Mouse (Mus musculus) thymus, adult 18-20 months (tissue): ENCODE results near the gene Gprc5a.

Experiments
- DNase-seq, 2 experiments: peaks; one replicate each; pipeline ENCODE4 v3.0.0; 2022; ENCODE audit warnings: mixed read lengths in 2 of 2

Gene Gprc5a

GRCm38 (mm10) chr6:135065236-135065957 is at the start of gene Gprc5a:
Gene Gprc5a (plus strand): TSS chr6:135065651.
- DNase-seq = peak in 1 of 2 experiments; percentile 21

- DNase-seq = no peak
Observed at GRCm38 (mm10) chr6:135017211-135017610, 48.2 kb upstream of the Gprc5a start.

- DNase-seq = no peak
Observed at GRCm38 (mm10) chr6:135019564-135019963, 45.9 kb upstream of the Gprc5a start.

- no peak for DNase-seq
Observed at GRCm38 (mm10) chr6:135021633-135022032, 43.8 kb upstream of the Gprc5a start.

- no peak for DNase-seq
Observed at GRCm38 (mm10) chr6:135023379-135023778, 42.1 kb upstream of the Gprc5a start.

GRCm38 (mm10) chr6:135024781-135025420 is 40.5 kb upstream of the Gprc5a start:
- DNase-seq = no peak

- no peak for DNase-seq
Observed at GRCm38 (mm10) chr6:135026232-135026631, 39.2 kb upstream of the Gprc5a start.

- no peak for DNase-seq
Observed at GRCm38 (mm10) chr6:135026755-135027154, 38.7 kb upstream of the Gprc5a start.

GRCm38 (mm10) chr6:135029246-135029645 is 36.2 kb upstream of the Gprc5a start:
- no peak for DNase-seq

GRCm38 (mm10) chr6:135038674-135039073 is 26.8 kb upstream of the Gprc5a start:
- DNase-seq = no peak

- no peak for DNase-seq
Observed at GRCm38 (mm10) chr6:135040275-135040871, 25.1 kb upstream of the Gprc5a start.

GRCm38 (mm10) chr6:135041930-135042329 is 23.5 kb upstream of the Gprc5a start:
- no peak for DNase-seq

- no peak for DNase-seq
Observed at GRCm38 (mm10) chr6:135047276-135047675, 18.2 kb upstream of the Gprc5a start.

GRCm38 (mm10) chr6:135048509-135048908 is 16.9 kb upstream of the Gprc5a start:
- no peak for DNase-seq

GRCm38 (mm10) chr6:135048956-135049355 is 16.5 kb upstream of the Gprc5a start:
- DNase-seq = no peak

GRCm38 (mm10) chr6:135053789-135054188 is 11.7 kb upstream of the Gprc5a start:
- DNase-seq = no peak

- DNase-seq = no peak
Observed at GRCm38 (mm10) chr6:135055882-135056281, 9.6 kb upstream of the Gprc5a start.

- no peak for DNase-seq
Observed at GRCm38 (mm10) chr6:135060728-135061127, 4.7 kb upstream of the Gprc5a start.

- DNase-seq = no peak
Observed at GRCm38 (mm10) chr6:135064621-135065020, 830 bp upstream of the Gprc5a start.

- DNase-seq = no peak
Observed at GRCm38 (mm10) chr6:135066795-135067445, 1.5 kb downstream of the Gprc5a start.

- no peak for DNase-seq
Observed at GRCm38 (mm10) chr6:135068221-135068620, 2.8 kb downstream of the Gprc5a start.

- no peak for DNase-seq
Observed at GRCm38 (mm10) chr6:135069856-135070255, 4.4 kb downstream of the Gprc5a start.

- no peak for DNase-seq
Observed at GRCm38 (mm10) chr6:135070347-135070746, 4.9 kb downstream of the Gprc5a start.
